Mouse (Mus musculus): ENCODE data around the gene Tacc2. TPM values are rescaled to one million over a fixed set of nuclear protein-coding genes. Genes with fewer than 3 reads are reported as not detected.

The Tacc2 gene
- polyA plus RNA-seq, 1 experiment: not detected

DNA sequence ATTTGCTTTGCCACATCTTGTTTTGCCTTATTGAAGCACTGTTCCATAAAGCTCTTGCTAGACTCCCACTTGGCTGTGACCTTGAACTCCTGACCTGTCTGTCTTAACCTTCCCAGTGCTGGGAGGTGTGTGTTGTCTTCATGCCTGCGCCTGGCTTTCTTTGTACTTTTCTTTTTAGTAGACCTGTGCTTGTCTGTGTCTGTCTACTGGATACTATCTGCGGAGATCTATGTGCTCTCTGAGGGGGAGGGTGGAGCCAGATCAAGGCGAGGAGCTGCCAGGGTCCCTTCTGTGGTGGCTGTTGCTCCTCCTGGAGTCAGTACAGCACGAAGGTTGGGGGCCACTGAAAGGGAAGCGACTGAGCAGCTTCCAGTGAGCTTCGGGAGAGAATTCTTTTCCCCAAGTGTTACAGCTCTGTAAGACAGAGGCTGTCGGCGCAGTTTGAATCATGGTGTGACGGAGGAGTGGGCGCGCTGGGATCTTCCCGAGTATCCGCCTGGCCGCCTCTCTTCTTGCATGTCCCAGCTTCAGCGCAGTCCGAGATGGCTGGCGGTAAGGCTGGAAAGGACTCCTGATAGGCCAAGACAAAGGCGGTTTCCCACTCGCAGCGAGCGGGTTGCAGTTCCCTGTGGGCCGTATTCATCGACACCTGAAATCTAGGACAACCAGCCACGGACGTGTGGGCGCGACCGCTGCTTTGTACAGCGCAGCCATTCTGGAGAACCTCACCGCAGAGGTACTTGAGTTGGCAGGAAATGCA lies 189.4 kb downstream of the Tacc2 start:
- TF ChIP-seq CTCF (IDR thresholded peaks at IDR 0.05; ENCODE audit: insufficient read depth, low read depth, low read length) (no peak), POLR2A (IDR thresholded peaks at IDR 0.05; ENCODE audit: insufficient read depth, low read depth, low read length) (no peak)
- WGBS: 80% methylated on average over 30 of the region's 30 CpGs
- peaks cover 4% of the 10 kb centered on the region for H3K4me1 ChIP-seq (ENCODE audit: control insufficient read depth, insufficient read depth, low read length)
- no peak overlapping the region for H3K27ac ChIP-seq (ENCODE audit: insufficient read depth, low read depth, low read length)
- no peak overlapping the region for H3K4me3 ChIP-seq (ENCODE audit: insufficient read depth, low read depth, low read length)

DNA sequence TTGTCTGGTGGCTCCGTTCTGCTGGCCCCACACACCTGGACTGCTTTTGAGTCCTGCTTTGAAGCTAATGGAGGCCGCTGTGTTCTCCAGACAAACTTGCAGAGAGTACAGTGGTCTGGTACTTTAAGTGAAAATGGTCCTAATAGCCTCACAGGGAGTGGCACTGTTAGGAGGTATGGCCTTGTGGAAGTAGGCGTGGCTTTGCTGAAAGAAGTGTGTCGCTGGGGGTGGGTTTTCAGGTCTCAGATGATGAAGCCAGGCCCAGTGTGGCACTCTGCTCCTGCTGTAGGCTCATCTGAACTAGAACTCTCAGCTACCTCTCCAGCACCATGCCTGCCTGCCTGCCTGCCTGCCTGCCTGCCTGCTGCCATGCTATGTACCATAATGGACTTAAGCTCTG lies 190.9 kb downstream of the Tacc2 start:
- 92% methylated on average over 4 of the region's 4 CpGs for WGBS
- Histone ChIP-seq H3K27ac (ENCODE audit: insufficient read depth, low read depth, low read length) (no peak overlapping the region), H3K4me3 (ENCODE audit: insufficient read depth, low read depth, low read length) (no peak overlapping the region), H3K4me1 (ENCODE audit: control insufficient read depth, insufficient read depth, low read length) (no peaks in the 10 kb centered on the region)
- TF ChIP-seq POLR2A (IDR thresholded peaks at IDR 0.05; ENCODE audit: insufficient read depth, low read depth, low read length): no peak
- TF ChIP-seq CTCF (IDR thresholded peaks at IDR 0.05; ENCODE audit: insufficient read depth, low read depth, low read length): no peak

DNA sequence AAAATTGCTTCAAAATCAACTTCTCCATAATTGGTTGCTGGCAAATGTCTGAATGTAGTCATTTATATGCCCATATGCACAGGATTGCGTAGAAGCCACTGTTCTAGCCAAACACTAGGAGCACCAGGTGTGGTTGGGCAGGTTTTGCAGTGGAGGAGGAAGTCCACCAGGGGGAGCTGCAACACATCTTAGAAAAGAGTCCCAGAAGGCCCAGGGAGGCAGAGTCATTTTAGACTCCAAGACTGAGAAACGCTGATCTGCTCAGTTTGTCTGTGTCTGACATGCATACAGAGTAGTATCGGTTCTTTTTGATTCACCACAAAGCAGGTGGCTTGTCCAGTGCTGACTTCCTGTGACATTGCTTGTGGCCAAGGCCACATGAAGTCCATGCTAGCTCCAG lies 193.5 kb downstream of the Tacc2 start:
- H3K4me1 ChIP-seq (ENCODE audit: control insufficient read depth, insufficient read depth, low read length): peaks cover 8% of the 10 kb centered on the region
- TF ChIP-seq CTCF (IDR thresholded peaks at IDR 0.05; ENCODE audit: insufficient read depth, low read depth, low read length) (peak; percentile 53), POLR2A (IDR thresholded peaks at IDR 0.05; ENCODE audit: insufficient read depth, low read depth, low read length) (no peak)
- WGBS: 20% methylated on average over 3 of the region's 3 CpGs
- no peak overlapping the region for H3K4me3 ChIP-seq (ENCODE audit: insufficient read depth, low read depth, low read length)
- no peak overlapping the region for H3K27ac ChIP-seq (ENCODE audit: insufficient read depth, low read depth, low read length)

DNA sequence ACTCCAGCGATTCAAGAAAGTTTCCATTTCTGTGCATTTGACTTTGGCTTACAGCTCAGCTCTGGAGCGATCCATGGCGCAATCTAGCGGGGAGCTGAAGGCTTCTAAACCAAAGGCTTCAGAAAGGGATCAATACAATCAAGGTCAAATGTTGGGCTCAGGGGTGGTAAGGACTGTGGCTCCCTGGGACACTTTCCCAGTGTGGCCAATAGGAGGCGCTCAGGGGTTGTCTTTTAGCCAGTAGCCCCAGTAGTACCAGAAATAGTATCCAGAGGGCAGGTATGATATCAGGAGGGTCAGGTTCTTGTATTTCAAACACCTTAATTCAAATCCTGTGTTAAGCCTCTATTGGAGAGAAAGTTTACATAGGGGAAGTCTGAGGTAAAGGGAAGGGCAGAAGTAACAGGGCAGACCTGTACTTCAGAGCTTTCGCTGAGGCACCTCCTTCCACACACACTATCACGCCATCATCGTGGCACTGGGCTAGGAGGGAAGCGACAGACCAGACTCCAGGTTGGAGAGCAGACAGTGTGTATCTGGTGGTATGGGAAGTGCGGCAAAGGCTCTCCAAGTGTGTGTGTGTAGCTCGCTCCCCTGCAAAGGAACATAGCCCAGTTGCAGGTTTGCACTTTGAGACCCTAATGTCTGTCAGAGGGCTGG lies 196.1 kb downstream of the Tacc2 start:
- 79% methylated on average over 11 of the region's 11 CpGs for WGBS
- Histone ChIP-seq H3K27ac (ENCODE audit: insufficient read depth, low read depth, low read length) (no peak overlapping the region), H3K4me3 (ENCODE audit: insufficient read depth, low read depth, low read length) (no peak overlapping the region), H3K4me1 (ENCODE audit: control insufficient read depth, insufficient read depth, low read length) (peaks cover 8% of the 10 kb centered on the region)
- TF ChIP-seq CTCF (IDR thresholded peaks at IDR 0.05; ENCODE audit: insufficient read depth, low read depth, low read length): peak; percentile 26; the same call in 1 of the 2 replicates
- no peak for TF ChIP-seq POLR2A (IDR thresholded peaks at IDR 0.05; ENCODE audit: insufficient read depth, low read depth, low read length)

DNA sequence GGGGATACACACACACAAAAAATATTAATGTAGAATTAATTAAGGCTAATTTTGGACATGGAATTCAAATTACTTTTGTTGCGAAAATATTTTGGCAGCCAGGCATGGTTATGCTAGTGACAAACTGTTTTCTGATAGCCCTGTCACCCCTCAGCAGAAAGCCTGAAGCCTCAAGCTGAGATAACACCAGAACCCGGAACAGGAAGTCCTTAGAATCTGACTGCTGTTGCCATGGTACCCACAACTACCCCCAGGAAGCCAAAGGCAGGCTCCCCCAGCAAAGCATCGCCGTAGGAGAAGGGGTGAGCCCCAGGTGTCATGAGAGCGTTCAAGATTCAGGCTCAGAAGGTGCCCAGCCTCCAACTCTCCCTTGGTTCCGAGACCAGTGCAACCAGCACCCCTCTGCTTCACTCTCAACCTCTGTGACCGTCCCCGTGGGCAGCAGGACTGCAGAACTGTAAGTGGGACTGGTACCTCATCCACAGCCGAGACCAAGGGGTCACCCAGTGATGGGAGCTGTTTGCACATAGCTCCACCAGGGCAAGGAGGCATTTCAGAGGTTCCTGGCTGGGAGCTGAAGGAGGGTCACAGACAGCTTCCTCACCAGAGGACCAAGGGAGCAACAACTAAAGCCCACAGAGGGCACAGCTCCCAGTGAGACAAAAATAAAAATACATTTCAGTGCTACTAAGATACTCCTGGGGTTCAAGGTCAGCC lies 196.8 kb downstream of the Tacc2 start, which contains the start of gene Btbd16:
Gene Btbd16 (plus strand): TSS at position 156 of the 717 bp plus-strand sequence.
- Histone ChIP-seq H3K27ac (ENCODE audit: insufficient read depth, low read depth, low read length) (no peak within 1 kb of the TSS), H3K4me3 (ENCODE audit: insufficient read depth, low read depth, low read length) (no peak within 1 kb of the TSS), H3K4me1 (ENCODE audit: control insufficient read depth, insufficient read depth, low read length) (peaks cover 8% of the 10 kb centered on the region)
- TF ChIP-seq CTCF (IDR thresholded peaks at IDR 0.05; ENCODE audit: insufficient read depth, low read depth, low read length) (no peak), POLR2A (IDR thresholded peaks at IDR 0.05; ENCODE audit: insufficient read depth, low read depth, low read length) (no peak)
- 56% methylated on average over 9 of the region's 9 CpGs for WGBS

DNA sequence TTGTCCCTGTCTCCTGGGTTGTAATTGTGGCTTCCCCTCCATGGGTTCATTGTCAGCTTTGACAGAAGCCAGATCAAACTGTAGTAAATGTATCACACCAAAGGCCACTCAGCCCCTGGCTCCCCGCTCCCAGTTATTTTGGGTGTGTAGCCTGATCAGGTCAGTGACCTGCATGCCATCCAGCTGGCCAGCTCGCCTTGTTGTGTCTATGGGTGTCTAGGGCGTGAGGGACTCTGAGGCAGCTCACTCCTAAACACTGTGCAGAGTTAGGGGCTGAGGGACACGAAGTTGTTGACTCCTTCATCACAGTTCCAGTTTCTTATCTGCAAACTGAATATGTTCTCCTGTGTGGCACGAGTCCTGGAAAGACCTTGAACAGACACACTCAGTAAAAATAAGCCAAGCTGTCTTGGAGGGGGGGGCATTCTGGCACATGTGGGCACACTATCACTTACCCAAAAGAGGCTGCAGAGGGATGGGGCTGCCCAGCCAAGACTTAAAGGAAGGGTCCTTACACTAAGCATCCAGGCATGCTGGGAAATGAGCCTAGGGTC lies 203.7 kb downstream of the Tacc2 start:
- 76% methylated on average over 5 of the region's 5 CpGs for WGBS
- Histone ChIP-seq H3K27ac (ENCODE audit: insufficient read depth, low read depth, low read length) (no peak overlapping the region), H3K4me3 (ENCODE audit: insufficient read depth, low read depth, low read length) (no peak overlapping the region), H3K4me1 (ENCODE audit: control insufficient read depth, insufficient read depth, low read length) (no peaks in the 10 kb centered on the region; the same call in 1 of the 2 replicates)
- TF ChIP-seq POLR2A (IDR thresholded peaks at IDR 0.05; ENCODE audit: insufficient read depth, low read depth, low read length): no peak
- no peak for TF ChIP-seq CTCF (IDR thresholded peaks at IDR 0.05; ENCODE audit: insufficient read depth, low read depth, low read length)

DNA sequence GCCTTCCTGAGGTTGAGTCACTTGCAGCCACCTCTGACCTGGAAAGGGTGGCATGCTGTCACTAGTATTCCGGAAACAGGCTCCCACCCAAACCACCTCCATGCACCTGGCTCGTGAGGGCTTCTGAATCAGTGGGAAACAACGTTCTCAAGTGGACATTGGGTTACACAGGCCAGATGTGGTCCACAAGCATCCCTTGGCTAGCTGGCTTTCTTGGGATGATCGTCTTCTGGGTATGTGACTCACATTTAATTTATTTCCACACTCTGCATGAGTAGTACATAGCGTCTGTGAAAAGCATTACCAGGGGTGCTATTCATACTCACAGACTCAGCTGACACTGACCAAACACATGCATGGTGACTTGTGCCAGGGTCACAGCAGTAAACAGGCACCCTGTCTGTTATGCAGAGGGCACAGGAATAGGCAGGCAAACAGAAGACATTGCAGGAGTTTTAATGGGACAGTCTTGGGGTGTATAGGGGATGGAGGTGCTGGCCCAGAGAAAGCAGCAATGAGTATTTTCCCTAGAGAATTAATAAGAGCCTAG lies 205.3 kb downstream of the Tacc2 start:
- TF ChIP-seq CTCF (IDR thresholded peaks at IDR 0.05; ENCODE audit: insufficient read depth, low read depth, low read length) (no peak), POLR2A (IDR thresholded peaks at IDR 0.05; ENCODE audit: insufficient read depth, low read depth, low read length) (no peak)
- no peak overlapping the region for H3K27ac ChIP-seq (ENCODE audit: insufficient read depth, low read depth, low read length)
- H3K4me1 ChIP-seq (ENCODE audit: control insufficient read depth, insufficient read depth, low read length): peaks cover 3% of the 10 kb centered on the region; the same call in 1 of the 2 replicates
- WGBS: 68% methylated on average over 5 of the region's 5 CpGs
- no peak overlapping the region for H3K4me3 ChIP-seq (ENCODE audit: insufficient read depth, low read depth, low read length)

DNA sequence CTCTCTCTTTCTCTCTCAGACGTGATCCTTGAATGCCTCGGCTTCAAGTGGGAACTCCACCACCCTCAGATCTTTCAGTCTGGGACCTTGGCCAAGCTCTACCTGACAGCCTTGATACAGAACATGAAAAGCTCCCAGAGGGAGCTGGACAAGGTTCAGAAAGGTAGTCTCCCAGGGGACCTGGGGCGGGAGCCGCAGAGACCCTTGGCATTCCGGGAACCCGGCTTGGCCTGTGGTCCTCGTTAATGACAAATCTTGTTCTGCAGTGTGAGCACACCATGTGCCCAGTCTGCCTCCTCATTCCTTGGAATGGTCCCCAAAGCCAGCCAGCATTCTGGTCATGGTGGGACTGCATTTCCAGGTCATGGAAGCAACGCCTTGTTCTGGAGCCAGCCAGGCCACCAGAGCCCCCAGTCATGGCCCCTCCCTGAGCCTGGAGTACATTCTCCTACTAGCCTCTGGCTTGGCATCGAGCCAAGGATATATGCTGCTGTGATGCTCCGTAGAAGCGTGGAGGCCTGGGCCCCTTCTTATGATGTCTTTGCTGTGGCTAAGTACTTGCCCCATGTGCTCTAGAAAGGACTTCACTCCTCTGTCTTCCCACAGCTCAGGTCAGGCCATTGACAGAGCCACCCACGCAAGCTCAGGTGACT lies 208.8 kb downstream of the Tacc2 start:
- Histone ChIP-seq H3K27ac (ENCODE audit: insufficient read depth, low read depth, low read length) (no peak overlapping the region), H3K4me3 (ENCODE audit: insufficient read depth, low read depth, low read length) (no peak overlapping the region), H3K4me1 (ENCODE audit: control insufficient read depth, insufficient read depth, low read length) (peaks cover 3% of the 10 kb centered on the region; the same call in 1 of the 2 replicates)
- no peak for TF ChIP-seq POLR2A (IDR thresholded peaks at IDR 0.05; ENCODE audit: insufficient read depth, low read depth, low read length)
- no peak for TF ChIP-seq CTCF (IDR thresholded peaks at IDR 0.05; ENCODE audit: insufficient read depth, low read depth, low read length)
- 70% methylated on average over 12 of the region's 12 CpGs for WGBS
